Mouse (Mus musculus) brain, embryonic 14.5 days (tissue): ENCODE results near the gene Nav1.

Source experiments
- CTCF ChIP-seq: fragments of 200-500 bp; IDR thresholded peaks from 2 replicates; pipeline ENCODE4 v1.5.1; 2012; ENCODE audit warnings: inconsistent platforms, mild to moderate bottlenecking, moderate library complexity, borderline replicate concordance; ENCODE audit not compliant: insufficient read depth, insufficient read length; ENCODE audit errors: extremely low read depth
- POLR2A ChIP-seq: fragments of 200-500 bp; IDR thresholded peaks from 2 replicates; pipeline ENCODE4 v1.6.1; 2012; ENCODE audit warnings: mild to moderate bottlenecking, inconsistent platforms, borderline replicate concordance; ENCODE audit not compliant: poor library complexity, insufficient read depth, insufficient read length, severe bottlenecking; ENCODE audit errors: extremely low read depth

DNA sequence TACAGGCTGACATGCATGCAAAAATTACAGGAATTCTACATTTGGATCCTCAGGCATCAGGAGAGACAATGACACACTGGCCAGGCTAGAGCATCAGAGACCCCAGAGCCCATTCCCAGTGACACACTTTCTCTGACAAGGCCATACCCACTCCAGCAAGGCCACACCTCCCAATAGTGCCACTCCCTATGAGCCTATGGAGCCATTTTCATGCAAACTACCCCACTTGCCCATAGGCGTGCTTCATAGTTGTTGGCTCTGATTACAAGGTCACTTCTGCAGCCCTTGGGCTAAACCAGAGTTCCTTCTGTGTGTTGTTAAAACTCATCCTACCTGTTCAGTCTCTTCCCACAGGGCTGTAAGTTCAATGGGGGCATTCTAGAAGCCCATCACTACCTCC is 25.1 kb upstream of the Nav1 start:
- TF ChIP-seq CTCF (no peak), POLR2A (no peak)
